Mouse (Mus musculus) heart, adult 18-20 months (tissue): ENCODE measurements around the gene Man2a1. TPM values are rescaled to one million over a fixed set of nuclear protein-coding genes. Genes with fewer than 3 reads are reported as not detected.
A peak's percentile ranks its signal among the peaks of the same experiment; 100 is the strongest.
"Not testable (repeated sequence)": the region's sequence is repeated elsewhere in the genome, so short reads cannot be mapped to it uniquely, and the experiment has no call there.

Experiments
- DNase-seq, 2 experiments: peaks; one replicate each; pipeline ENCODE4 v3.0.0; 2021 to 2022; ENCODE audit warnings: mixed read lengths in 1 of 2
- total RNA-seq, 2 experiments: library from RNA; stranded (reverse); gene quantifications; 2 replicates each; pipeline ENCODE4 v1.2.3; 2021

The Man2a1 gene
- total RNA-seq, 2 experiments from 2014 or later = 15.9 to 18.4 TPM

- DNase-seq = not testable (repeated sequence)
These were observed 162.1 kb downstream of the Man2a1 start for GRCm38 (mm10) chr17:64762651-64763050.

- no peak for DNase-seq
These were observed 163.0 kb downstream of the Man2a1 start for GRCm38 (mm10) chr17:64763491-64763890.

- no peak for DNase-seq
These were observed 163.9 kb downstream of the Man2a1 start for GRCm38 (mm10) chr17:64764175-64765122.

GRCm38 (mm10) chr17:64765286-64765685 is 164.8 kb downstream of the Man2a1 start:
- DNase-seq = peak in 1 of 2 experiments; percentile 32

- DNase-seq = no peak
These were observed 166.0 kb downstream of the Man2a1 start for GRCm38 (mm10) chr17:64766507-64766906.

- DNase-seq = no peak
These were observed 169.7 kb downstream of the Man2a1 start for GRCm38 (mm10) chr17:64770277-64770676.

- DNase-seq = peak in 1 of 2 experiments; percentile 31
These were observed 172.1 kb downstream of the Man2a1 start for GRCm38 (mm10) chr17:64772611-64773010.

GRCm38 (mm10) chr17:64774218-64774617 is 173.7 kb downstream of the Man2a1 start:
- DNase-seq = no peak

- DNase-seq = no peak
These were observed 177.8 kb downstream of the Man2a1 start for GRCm38 (mm10) chr17:64778300-64778699.

GRCm38 (mm10) chr17:64778756-64779155 is 178.2 kb downstream of the Man2a1 start:
- no peak for DNase-seq

- DNase-seq = no peak
These were observed 180.4 kb downstream of the Man2a1 start for GRCm38 (mm10) chr17:64780753-64781490.

- DNase-seq = no peak
These were observed 181.8 kb downstream of the Man2a1 start for GRCm38 (mm10) chr17:64782307-64782706.

- DNase-seq = no peak
These were observed 185.4 kb downstream of the Man2a1 start for GRCm38 (mm10) chr17:64785961-64786360.

- no peak for DNase-seq
These were observed 187.8 kb downstream of the Man2a1 start for GRCm38 (mm10) chr17:64788301-64788700.

- DNase-seq = no peak
These were observed 188.6 kb downstream of the Man2a1 start for GRCm38 (mm10) chr17:64789175-64789574.

- no peak for DNase-seq
These were observed 191.5 kb downstream of the Man2a1 start for GRCm38 (mm10) chr17:64792076-64792475.

GRCm38 (mm10) chr17:64792623-64793022 is 192.1 kb downstream of the Man2a1 start:
- no peak for DNase-seq

- DNase-seq = no peak
These were observed 201.8 kb downstream of the Man2a1 start for GRCm38 (mm10) chr17:64802168-64802955.

- no peak for DNase-seq
These were observed 202.4 kb downstream of the Man2a1 start for GRCm38 (mm10) chr17:64802956-64803275.
